Mouse (Mus musculus): ENCODE measurements around the gene Cracr2b. TPM values are rescaled to one million over a fixed set of nuclear protein-coding genes. Genes with fewer than 3 reads are reported as not detected.

Cracr2b gene
- 10 to 100 TPM; 24.1 to 24.2 TPM for total RNA-seq (2021)

GRCm38 (mm10) chr7:141460391-141461113 lies at the start of gene Cracr2b:
Gene Cracr2b (plus strand): TSS chr7:141461094.
- intact Hi-C loops (cut with DNase I) = loop anchor here (10.0 kb wide), 1 partner anchor 516 kb away; the partner anchor contains the start of gene Pgghg
- peak; percentile 49 to 55 for DNase-seq

- intact Hi-C loops (cut with DNase I) = loop anchor here (5.0 kb wide), 1 partner anchor 46 kb away; the partner anchor contains the start of gene Pnpla2
Observed at GRCm38 (mm10) chr7:141411667-141412066, 49.2 kb upstream of the Cracr2b start.

GRCm38 (mm10) chr7:141413331-141413730 lies 47.6 kb upstream of the Cracr2b start:
- DNase-seq = no peak
- intact Hi-C loops (cut with DNase I) = loop anchor here (5.0 kb wide), 1 partner anchor 44 kb away; the partner anchor contains the start of gene Pnpla2

More at GRCm38 (mm10) chr7:141411667-141412066, 49.2 kb upstream of the Cracr2b start:
- no peak for DNase-seq

- peak; percentile 99 for DNase-seq
- intact Hi-C loops (cut with DNase I) = loop anchor here (5.0 kb wide), 1 partner anchor 43 kb away; the partner anchor contains the start of gene Pnpla2
Observed at GRCm38 (mm10) chr7:141413809-141414584, 46.9 kb upstream of the Cracr2b start, which contains the start of gene Gatd1. Gene Gatd1 (minus strand): TSS chr7:141414136.

GRCm38 (mm10) chr7:141416144-141416841 lies 44.6 kb upstream of the Cracr2b start:
- intact Hi-C loops (cut with DNase I) = no loop called here
- DNase-seq = no peak

GRCm38 (mm10) chr7:141417731-141418681 lies 42.9 kb upstream of the Cracr2b start:
- intact Hi-C loops (cut with DNase I) = no loop called here
- no peak for DNase-seq

GRCm38 (mm10) chr7:141418970-141419369 lies 41.9 kb upstream of the Cracr2b start:
- no peak for DNase-seq
- intact Hi-C loops (cut with DNase I) = no loop called here

GRCm38 (mm10) chr7:141420030-141420702 lies 40.7 kb upstream of the Cracr2b start:
- intact Hi-C loops (cut with DNase I) = no loop called here
- no peak for DNase-seq

- intact Hi-C loops (cut with DNase I) = no loop called here
- no peak for DNase-seq
Observed at GRCm38 (mm10) chr7:141423811-141424210, 37.1 kb upstream of the Cracr2b start.

- intact Hi-C loops (cut with DNase I) = no loop called here
- no peak for DNase-seq
Observed at GRCm38 (mm10) chr7:141426948-141427730, 33.8 kb upstream of the Cracr2b start.

GRCm38 (mm10) chr7:141428701-141429100 lies 32.2 kb upstream of the Cracr2b start:
- no peak for DNase-seq
- intact Hi-C loops (cut with DNase I) = no loop called here

GRCm38 (mm10) chr7:141429310-141429709 lies 31.6 kb upstream of the Cracr2b start, which contains the start of gene Cend1:
Gene Cend1 (minus strand): TSS chr7:141429491.
- peak; percentile 41 to 47 for DNase-seq
- intact Hi-C loops (cut with DNase I) = no loop called here

GRCm38 (mm10) chr7:141429840-141430584 lies 30.9 kb upstream of the Cracr2b start:
- no peak for DNase-seq
- intact Hi-C loops (cut with DNase I) = no loop called here

GRCm38 (mm10) chr7:141430585-141431240 lies 30.2 kb upstream of the Cracr2b start:
- DNase-seq = no peak
- intact Hi-C loops (cut with DNase I) = no loop called here

GRCm38 (mm10) chr7:141431434-141432185 lies 29.3 kb upstream of the Cracr2b start:
- intact Hi-C loops (cut with DNase I) = no loop called here
- DNase-seq = no peak

GRCm38 (mm10) chr7:141432186-141432611 lies 28.7 kb upstream of the Cracr2b start:
- intact Hi-C loops (cut with DNase I) = no loop called here
- peak in 1 of 2 experiments; percentile 58 for DNase-seq

All from heart, postnatal 36 days (tissue).